Mouse (Mus musculus) activated CD4-positive, CD25-positive, alpha-beta regulatory T cell, adult 4 months (primary cell): ENCODE data around the gene 2310011J03Rik. TPM values are rescaled to one million over a fixed set of nuclear protein-coding genes. Genes with fewer than 3 reads are reported as not detected.

ENCODE experiments used
- ATAC-seq: one replicate; pipeline ENCODE4 v1.8.0; 2017
- polyA plus RNA-seq, 2 experiments: library from polyadenylated mRNA; unstranded; fragments of 100-300 nt; shearing (Covaris generic); gene quantifications; one replicate each; pipeline ENCODE4 v1.2.1; 2017

Gene 2310011J03Rik
- polyA plus RNA-seq, 2 experiments from 2014 or later = 44.0 to 54.5 TPM

DNA sequence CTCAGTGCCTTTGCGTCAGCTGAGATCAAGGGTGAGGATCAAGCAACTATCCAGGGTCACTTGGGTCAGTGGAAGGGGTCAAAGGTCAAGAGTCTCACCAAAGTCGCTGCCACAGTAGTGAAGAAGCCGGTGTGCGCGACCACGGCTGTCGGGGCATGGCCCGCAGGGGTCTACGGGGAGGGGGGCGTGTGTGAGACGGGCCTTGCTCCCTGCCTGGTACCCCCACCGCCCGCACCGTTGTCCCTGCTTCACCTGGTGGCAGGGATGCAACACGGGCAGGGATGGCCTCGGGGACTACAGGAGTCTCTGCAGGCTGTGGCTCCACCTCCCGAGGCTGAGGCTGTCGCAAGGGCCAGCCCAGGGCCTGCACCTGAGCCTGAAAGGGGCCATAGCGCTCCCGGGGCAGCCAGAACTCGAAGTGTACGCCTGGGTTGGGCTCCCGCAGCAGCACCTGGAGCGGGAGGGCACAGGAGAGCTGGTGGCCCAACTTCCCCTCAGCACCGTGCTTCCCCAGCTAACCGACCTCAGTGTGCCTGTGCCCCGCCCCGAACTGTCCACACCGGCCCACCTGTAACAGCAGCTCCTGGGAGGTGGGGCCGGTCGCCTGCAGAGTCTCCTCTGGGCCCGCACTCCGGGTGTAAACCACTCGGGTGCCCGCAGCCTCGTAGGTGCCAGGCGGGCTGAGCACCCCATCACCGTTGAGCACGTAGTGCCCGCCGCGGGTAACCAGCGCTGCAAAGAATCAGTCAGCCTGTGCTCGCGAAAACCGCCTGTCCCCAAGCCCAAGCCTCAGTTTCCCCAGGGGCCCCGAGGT, 21.4 kb upstream of the 2310011J03Rik start:
- ATAC-seq = no peak

DNA sequence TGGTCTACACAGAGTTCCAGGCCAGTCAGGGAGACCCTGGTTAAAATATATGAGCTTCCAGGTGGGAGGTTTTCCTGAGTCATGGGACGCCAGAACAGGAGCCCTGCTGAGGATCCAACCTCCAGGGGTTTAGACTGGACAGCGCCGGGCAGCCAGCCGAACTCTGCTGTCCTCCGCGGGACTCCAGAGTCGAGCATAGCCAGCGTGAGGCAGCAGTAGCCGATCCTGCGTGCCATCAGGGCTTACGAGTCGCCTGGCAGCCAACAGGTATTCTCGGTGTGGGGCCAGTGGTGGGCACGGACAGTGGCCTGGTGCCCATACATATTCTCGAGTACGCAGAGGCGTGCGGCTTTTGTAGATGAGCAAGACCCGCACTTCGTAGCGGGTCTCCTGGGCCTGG, 20.7 kb upstream of the 2310011J03Rik start:
- ATAC-seq = no peak

DNA sequence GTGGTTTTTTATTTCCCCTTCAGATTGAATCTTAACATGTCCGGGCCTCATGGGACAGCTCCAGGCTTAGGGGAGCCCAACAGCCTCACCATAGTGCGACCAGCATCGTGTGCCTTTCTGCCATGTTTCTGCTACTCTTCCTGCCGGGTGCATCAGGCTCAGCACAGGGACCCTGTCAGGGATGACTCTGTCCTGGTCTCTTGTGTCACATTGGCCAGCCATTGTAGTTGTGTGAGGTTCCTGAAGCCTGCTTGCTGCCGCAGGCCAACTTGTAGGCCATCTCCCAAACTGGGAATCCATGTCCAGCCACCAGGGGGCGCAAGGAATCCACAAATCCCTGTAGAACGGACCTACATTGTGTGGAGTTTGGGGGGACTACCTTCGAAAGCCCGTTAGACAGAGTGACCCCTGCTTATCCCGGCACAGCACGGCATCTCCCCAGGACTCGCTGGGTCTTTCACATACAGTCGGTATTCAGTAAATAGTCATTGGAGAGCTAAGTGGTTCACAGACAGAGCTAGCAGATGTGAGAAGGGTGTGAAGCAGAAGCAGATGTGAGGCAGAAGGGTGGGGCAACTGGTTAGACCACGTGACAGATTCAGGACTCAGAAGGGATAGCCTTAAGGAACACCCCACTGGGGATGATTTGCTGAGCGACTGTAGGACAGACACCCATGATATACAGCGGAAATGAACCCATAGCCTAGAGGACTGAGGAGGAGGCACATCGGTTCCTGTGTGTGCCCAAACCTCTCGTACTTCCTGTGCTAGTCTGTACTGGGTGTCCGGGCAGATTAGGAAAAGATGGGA, 19.8 kb upstream of the 2310011J03Rik start:
- peak; percentile 31 for ATAC-seq

DNA sequence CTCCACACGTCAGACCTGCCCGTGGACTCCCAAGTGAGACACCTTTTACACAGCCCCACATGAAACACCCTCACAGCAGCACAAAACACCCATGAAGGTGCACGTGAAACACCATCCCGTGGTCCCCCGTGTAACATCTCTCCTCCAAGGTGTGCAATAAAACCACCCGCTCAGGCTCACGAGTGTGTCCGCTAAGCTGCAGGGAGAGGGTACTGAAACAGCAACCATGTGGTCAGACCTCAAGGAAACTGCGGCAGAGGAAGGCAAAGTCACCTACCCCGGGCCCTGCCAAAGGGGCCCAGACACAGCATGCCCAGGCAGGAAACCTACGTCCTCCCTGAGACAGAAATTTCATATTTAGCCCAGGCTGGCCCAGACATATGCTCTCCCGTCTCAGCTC, 15.9 kb upstream of the 2310011J03Rik start:
- ATAC-seq = no peak

DNA sequence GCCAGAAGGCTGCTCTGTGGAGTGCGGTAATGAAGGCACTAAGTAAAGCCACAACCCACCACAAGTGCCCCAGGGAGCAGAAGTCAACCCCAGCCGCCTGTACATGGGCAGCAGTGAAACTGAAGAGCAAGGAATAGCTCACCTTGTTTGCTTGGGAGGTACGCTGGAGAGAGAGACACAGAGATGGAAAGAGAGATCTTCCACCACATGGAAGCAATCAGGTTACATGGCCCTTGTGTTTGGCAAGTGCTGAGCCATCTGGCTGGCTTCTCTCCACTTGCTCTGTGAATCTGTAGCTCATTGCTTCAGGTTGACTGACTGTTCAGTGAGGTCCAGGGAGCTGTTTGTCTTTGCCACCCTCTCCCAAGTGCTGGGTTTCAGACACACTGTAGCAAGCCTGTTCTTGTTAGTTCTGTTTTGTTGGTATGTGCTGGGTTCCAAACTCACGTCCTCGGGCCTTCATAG, 12.2 kb upstream of the 2310011J03Rik start:
- no peak for ATAC-seq

DNA sequence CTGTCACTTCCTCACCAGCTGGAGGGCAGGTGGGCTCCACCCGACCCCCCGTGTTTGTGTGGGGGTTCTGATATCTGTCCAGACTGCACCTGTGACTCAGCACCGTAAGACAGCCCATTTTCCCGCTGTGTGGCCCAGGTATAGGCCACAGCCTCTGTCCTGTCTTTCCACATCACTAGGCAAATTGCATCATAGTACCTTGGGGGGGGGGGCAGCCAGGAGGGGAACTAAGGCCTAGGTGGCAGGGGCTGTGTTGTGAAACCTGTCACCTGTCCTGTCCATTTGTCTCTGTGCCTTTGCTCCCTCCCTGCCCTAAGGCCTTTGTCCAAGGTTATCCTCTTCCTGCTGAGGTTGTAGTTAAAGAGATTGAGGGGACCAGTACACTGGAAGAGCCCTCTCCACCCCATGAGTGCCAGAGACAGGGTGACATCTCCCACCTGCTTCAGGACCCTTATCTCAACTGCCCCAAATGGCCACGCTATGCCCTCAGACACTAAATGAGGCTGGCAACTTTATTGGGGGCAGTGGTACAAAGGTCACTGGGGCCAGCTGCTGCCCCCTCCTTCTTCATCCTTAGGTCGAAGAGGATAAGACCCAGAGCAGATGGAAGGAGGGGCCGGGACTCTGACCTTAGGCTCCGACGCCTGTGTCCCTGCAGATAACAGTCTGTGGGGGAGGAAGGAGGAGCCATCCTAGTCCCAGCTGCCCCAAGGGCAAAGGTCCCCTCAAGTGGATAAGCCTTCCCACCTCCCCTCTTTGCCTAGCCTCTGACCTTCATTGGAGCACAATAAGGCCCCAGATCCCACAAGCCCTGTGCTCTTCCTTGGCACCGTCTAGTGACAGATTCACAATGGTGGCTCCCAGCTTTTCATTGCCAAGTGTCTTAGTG, 11.5 kb upstream of the 2310011J03Rik start:
- no peak for ATAC-seq

DNA sequence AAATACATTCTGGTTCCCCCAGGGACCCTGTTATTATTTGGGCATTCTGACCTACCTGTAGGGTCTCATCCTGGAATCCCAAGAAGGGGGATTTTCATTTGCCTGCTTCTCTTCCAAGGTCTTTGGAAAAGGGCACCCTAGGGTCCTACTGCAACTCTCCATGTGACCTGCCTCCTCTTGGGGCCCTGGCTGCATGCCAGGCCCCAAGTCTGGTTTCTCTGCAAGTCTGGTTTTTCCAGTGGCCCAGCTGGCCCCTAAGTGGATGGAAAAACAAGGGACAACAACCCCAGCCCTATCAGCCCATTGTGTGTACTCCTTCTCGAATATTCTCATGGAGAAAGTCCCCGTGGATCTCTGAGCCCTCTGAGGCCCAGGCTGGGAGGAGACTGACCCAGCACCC, 10.6 kb upstream of the 2310011J03Rik start:
- no peak for ATAC-seq

DNA sequence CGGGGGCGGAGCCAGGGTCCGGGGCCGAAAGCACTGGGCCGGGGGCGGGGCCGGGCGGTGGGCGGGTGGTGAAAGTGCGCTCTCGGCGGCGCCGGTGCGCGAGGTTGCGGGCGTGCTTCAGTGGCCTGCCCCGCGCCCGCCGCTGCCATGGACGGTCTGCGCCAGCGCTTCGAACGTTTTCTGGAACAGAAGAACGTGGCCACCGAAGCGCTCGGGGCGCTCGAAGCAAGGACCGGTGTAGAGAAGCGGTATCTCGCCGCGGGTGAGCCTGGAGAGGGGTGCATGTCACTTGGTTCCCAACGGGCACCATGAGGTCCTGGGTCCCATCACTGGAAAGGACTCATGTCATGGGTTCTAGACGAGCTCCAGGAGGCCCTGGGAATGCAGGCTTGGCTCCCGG, 9.7 kb upstream of the 2310011J03Rik start:
- ATAC-seq = no peak

DNA sequence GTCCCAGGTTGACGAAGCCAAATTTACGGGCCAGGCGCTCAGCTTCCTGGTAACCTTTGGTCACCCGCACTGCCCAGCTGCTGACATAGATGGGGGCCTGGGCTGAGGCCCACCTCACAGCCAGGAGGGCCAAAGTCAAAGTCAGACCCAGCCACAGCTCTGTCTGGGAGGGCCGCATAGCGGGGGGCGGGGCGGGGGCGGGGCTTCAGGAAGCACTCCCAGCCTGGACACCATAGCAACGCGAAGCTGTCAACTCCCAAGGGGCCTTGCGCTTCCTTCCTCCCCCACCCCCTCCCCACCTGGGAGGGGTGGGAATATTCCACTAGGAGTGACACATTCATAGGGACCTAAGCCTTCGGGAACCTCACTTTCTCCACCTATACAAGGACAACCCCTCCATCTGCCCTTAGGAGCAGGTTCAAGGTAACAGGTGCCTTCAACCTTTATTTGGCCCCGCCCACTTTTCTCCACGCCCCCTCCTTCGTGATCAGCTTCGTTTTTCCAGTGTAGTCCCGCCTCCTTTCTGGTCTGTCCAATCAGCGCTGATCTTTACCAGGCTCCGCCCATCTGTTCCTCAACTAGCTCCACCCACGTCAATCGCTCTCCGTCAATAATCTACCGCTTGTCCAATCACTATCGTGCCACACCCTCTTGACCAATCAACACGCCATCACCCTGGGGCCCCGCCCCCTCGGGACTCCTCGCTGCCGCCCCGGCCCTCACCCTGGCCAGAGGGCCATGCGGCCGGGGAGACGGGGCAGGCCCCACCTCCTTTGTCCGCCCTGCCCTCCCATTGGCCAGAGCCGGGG, 9.1 kb upstream of the 2310011J03Rik start, which contains the start of the genes Pcsk4 and Reep6:
Pcsk4 (minus strand) TSS at position 226 of the 809 bp plus-strand sequence.
Reep6 (plus strand) TSS at position 681 of the 809 bp plus-strand sequence.
- peak; percentile 80 for ATAC-seq

DNA sequence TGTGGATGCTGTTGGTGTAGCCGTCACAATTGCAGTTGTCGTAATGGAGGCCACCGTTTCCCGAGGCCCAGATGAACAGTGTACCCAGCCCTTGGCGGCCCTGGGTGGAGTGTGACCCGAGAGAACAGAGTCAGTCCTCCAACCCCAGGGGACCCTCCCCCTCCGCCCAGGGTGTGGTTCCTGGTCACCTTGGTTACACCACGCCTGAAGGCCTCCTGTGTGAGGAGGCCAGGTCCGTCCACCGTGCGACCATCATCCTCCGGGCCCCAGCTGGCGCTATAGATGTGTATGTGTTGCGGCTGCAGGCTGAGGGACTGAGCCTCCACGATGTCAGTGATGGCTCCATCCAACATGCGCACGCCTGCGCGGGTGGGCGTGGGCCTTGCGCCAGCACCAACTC, 4.7 kb upstream of the 2310011J03Rik start:
- no peak for ATAC-seq

DNA sequence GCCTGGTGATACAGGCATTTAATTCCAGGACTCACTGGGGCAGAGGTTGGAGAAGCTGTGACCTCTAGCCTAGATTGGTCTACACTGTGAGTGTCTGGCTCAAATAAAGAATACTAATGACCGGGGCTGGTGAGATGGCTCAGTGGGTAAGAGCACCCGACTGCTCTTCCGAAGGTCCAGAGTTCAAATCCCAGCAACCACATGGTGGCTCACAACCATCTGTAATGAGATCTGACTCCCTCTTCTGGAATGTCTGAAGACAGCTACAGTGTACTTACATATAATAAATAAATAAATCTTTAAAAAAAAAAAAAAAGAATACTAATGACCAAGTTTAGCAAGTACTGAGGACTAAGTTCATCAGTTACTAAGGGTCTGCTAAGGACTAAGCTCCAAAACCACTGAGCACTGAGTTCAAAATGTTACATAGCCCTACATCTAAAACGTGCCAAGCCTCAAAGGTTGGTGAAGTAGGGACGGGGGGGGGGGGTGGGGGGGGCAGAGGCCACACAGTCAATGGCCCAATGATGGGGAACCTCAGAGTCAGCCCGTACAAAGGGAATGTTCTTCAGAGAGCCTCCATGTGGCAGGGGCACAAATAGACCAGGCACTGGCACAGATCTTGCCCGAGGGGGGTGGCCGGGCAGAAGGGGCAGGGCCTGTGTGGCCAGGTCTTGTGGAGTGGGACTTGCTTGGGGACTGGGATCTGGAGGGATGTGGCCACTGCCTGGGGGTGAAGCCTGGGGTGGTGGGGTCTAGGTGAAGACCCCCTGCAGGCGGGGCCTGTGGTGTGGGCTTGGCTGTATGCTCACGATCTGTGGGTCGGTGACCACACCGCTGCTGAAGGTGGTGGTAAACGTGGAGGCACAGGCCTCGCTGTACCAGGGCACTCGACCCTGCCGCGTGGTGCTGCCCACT, 4.0 kb upstream of the 2310011J03Rik start:
- ATAC-seq = no peak

DNA sequence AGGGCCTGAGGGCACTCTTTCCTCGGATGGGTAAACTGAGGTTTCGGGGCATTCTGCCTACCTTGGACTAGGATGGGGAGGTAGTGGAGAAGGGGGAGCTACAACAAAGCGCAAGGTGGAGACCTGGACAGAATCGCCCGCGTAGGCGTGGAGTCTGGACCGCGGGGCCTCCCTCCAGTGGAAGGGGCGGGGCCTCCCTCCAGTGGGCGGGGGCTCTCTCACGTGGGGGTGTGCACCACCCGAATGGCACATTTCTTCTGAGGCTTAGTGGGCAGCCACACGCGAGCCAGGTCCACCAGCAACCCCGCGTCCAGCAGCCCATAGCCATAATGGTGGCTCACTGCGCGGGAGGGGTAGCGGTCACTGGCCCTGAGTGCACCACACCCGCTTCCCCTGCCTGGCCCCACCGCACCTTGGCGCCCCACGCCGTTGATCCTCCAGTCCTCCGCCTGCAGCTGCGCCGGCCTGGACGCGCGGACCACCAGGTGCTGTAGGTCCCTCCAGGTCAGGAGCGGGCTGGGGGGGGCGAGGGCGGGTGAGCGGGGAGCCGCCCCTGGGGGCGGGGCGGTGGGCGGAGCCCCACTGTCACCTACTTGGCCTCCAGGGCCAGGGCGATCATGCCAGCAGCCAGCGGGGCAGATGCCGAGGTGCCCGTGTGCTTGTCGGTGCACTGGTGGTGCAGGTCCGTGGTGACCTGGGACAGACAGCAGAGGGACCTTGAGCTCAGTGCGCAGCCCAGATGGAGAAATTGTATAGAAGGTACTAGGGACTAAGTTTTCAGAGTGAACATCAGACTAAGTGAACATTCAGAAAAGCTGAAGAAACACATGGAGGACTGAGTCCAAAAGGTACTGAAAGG, 3.2 kb upstream of the 2310011J03Rik start:
- no peak for ATAC-seq

DNA sequence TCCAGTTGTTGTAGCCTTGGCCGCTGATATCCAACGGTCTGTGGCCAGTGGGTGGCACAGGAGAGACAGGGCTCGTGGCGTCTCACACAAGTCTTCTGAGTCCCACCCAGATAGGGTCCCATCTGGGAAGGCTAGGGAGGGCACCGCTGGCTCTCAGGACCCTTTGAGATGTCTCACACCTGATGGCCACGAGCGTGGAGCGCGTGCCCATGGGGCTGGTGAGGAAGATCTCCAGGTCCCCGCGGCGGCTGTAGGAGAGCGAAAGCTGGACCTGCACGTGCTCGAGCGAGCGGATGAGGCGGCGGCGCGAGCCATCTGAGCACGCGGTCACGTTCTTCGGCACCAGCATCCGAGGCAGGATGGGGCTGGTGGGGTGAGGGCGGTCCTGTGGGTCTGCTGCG, 2.5 kb upstream of the 2310011J03Rik start:
- ATAC-seq = peak; percentile 38

DNA sequence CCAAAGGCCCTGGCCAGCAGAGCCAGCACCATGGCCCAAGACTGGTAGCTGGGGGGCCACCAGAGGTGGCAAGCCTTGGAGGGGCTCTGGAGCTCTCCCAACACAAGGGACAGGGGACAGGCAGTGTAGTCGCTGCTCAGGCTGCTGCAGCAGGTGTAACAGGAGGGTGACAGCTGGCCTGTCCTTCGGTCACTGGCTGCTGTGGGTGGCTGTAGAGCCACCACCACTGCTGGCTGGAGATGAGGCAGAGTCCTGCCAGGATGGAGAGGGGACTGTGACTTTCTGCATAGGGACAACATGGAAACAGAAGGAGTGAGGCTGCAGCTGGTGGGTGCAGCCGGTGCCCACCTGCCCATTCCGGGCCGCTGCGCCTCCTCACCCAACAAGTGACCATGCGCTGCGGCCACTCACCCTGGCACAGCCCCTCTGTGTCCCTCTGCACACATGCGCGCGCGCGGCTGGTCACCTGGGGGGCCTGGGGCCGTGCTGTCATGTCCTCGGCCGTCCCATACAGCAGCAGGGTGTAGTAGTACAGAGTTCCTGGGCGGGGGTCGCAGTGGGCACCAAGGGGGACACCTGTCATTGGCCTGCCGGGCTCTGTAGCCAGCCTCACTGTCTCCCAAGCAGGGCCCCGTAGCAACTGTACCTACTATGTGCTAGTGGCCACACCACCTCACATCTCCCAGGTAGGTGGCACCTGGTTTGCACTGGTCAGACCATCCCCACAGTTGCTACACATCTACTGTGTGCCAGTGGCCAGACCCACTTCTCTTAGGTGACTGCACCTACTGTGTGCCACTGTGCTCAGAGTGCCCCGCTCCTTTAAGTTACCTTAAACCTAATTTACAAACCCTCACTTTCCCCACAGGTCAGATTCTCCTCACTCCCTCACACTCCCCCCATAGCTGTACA, 1.6 kb upstream of the 2310011J03Rik start:
- ATAC-seq = no peak

DNA sequence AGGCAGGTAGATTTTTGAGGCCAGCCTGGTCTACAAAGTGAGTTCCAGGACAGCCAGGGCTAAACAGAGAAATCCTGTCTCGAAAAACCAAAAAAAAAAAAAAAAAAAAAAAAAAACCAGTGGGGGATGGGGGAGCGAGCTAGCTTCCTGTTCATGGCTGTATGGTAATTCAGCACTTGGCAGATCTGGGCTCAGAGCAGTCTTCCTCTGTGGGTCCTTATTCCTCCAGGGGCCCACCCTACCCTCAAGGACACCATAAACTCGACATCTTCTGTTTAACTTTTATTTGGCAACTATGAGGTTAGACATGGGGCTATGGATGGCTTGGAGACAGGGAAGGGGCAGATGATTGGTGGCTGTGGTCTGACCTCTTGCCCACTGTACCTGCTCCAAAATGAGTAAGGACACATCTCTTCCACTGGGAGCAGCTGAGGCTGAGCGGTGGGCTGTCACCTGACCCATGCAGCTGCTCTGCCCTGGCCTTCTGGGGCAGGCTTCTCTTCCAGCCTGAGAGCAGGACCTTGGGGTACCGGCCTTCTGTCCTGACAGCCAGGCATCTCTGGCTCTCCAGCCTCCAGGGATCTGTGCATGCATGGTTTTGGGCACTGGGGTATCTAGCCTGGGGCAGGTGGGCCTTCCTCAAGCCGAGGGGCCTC, 805 bp upstream of the 2310011J03Rik start:
- ATAC-seq = peak; percentile 29

DNA sequence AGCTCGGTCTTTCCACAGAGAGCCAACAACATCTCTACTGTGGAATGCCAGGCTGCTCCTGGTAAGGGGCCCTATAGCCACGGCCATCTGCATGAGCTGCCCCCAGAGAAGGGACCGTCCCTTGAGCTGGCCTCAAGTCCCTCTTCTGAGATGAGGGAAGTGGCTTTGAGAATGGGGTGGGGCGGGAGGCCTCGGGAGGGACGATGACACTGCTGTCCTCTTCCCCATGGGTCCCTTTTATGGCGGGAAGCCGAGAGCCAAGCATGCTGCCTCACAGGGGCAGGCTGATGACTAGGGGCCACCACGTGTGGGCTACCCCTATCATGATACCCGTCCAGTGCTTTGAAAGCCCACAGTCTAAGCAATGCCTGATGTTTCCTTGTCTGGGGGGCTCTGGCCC, 3.3 kb downstream of the 2310011J03Rik start:
- no peak for ATAC-seq

DNA sequence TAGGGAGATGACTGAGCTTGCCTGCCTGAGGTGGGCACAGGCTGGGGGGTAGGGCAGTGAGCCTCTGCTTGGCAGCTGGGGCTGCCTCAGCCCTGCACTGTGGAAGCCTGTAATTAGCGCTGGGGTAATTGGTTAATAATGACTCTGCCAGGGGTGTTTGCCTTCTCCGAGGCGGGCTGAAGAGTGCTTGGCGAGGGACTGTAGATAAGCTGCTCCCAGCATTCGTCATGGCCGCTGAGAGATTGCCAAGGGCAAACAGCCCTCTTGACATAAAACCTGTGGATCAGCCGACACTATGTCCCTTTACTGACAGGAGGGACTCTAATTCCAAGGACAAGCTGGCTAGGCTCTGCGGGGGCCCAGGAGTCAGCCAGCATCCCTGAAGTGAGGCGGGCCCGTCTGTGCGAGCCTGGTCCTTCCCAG, 4.0 kb downstream of the 2310011J03Rik start:
- ATAC-seq = no peak

DNA sequence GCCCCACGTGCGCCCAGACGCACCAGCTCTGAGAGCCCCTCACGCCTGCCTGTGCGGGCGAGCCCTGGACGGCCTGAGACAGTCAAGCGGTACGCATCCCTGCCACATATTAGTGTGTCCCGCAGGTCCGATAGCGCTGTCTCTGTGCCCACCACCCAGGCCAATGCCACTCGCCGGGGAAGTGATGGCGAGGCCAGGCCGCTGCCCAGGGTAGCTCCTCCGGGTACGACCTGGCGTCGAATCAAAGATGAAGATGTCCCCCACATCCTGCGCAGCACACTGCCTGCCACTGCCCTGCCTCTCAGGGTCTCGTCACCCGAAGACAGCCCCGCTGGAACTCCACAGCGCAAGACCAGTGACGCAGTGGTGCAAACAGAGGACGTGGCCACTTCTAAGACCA, 5.0 kb downstream of the 2310011J03Rik start:
- ATAC-seq = no peak
